Mouse (Mus musculus) cortical plate, adult 2 months (tissue): Measurements from ENCODE around the gene Retsat. TPM values are rescaled to one million over a fixed set of nuclear protein-coding genes. Genes with fewer than 3 reads are reported as not detected.

Source experiments
- H3K27ac ChIP-seq: fragments of 200-500 bp; 2 replicates; pipeline ENCODE4 v1.5.1; 2012; ENCODE audit warnings: low read length, control low read depth, inconsistent platforms; ENCODE audit not compliant: insufficient read depth
- H3K4me1 ChIP-seq: fragments of 200-500 bp; 2 replicates; pipeline ENCODE4 v1.6.1; 2011; ENCODE audit warnings: low read length; ENCODE audit not compliant: control insufficient read depth, insufficient read depth
- H3K4me3 ChIP-seq: fragments of 200-500 bp; 2 replicates; pipeline ENCODE4 v1.5.1; 2011; ENCODE audit warnings: mild to moderate bottlenecking, low read length, control low read depth; ENCODE audit not compliant: insufficient read depth
- CTCF ChIP-seq: fragments of 200-500 bp; IDR thresholded peaks from 2 replicates; pipeline ENCODE4 v1.5.1; 2011; ENCODE audit warnings: mild to moderate bottlenecking, control low read depth, low read length; ENCODE audit not compliant: insufficient read depth; ENCODE audit errors: extremely low read depth
- POLR2A ChIP-seq: fragments of 200-500 bp; IDR thresholded peaks from 2 replicates; pipeline ENCODE4 v1.6.1; 2011; ENCODE audit warnings: mild to moderate bottlenecking, low read length, control low read depth; ENCODE audit not compliant: insufficient read depth; ENCODE audit errors: extremely low read depth
- polyA plus RNA-seq: library from polyadenylated mRNA; depleted of rRNA; stranded (reverse); fragments of >200 nt; gene quantifications from 2 replicates; pipeline ENCODE4 v1.2.3, GENCODE M21; 2012

Gene Retsat
- polyA plus RNA-seq, 1 experiment, result 14.1 TPM

DNA sequence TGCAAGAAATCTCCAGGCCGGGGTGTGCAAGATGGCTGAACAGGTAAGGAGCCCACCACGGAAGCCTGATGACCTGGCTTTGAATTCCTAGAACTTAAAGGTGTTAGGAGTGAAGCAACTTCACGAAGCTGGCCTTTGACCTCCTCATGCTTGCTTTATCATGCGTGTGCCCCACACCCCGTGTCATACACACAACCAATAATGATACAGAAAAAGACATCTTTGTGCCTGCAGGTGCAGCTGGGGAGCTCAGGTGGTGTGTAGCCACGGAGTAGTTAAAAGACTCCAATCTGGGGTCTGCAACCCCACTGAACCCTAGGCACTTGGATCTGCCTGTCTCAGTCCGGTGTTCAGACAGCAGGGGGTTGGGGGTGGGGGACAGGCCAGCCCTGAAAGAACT lies 32.8 kb upstream of the Retsat start:
- TF ChIP-seq CTCF (no peak), POLR2A (no peak)
- H3K27ac ChIP-seq, result no peak overlapping the region
- no peak overlapping the region for H3K4me3 ChIP-seq
- H3K4me1 ChIP-seq, result no peaks in the 10 kb centered on the region

DNA sequence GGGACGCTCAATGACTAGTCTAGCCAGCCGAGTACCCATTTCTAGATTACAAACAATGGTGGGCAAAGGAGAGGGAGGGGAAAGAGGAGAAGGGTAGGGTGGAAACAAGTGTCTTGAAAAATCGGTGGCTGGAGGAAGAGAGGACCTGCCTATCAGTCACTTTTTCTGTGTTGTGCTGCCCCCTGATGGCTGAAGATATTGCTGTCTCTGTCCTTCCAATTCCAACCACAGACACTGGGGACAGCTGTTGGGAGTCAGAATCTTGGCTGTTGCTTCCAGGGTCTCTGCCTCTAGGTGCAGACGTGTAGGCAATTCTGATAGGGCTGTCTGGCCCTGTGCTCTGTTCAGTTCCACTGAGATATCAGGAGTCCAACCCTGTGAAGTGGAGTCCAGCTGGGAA lies 32.2 kb upstream of the Retsat start:
- no peaks in the 10 kb centered on the region for H3K4me1 ChIP-seq
- no peak overlapping the region for H3K4me3 ChIP-seq
- peak; percentile 92 for TF ChIP-seq CTCF
- no peak for TF ChIP-seq POLR2A
- no peak overlapping the region for H3K27ac ChIP-seq

DNA sequence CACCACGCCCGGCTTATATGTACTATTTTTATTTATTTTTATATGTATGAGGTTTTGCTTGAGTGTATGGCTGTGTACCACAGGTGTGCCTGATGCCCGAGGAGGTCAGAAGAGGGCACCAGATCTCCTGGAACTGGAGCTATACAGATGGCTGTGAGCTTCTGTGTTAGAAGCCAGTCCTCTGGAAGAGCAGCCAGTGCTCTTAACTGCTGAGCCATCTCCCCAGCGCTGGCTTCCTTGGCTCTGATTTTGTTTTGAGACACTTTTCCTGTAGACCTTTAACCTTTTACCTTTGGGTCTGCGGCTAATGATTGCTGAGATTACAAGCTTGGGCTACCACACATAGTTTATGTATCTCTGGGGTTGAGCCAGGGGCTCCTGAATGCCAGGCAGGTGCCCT lies 30.8 kb upstream of the Retsat start:
- Histone ChIP-seq H3K4me3 (no peak overlapping the region), H3K4me1 (no peaks in the 10 kb centered on the region), H3K27ac (no peak overlapping the region)
- TF ChIP-seq CTCF (no peak), POLR2A (no peak)

DNA sequence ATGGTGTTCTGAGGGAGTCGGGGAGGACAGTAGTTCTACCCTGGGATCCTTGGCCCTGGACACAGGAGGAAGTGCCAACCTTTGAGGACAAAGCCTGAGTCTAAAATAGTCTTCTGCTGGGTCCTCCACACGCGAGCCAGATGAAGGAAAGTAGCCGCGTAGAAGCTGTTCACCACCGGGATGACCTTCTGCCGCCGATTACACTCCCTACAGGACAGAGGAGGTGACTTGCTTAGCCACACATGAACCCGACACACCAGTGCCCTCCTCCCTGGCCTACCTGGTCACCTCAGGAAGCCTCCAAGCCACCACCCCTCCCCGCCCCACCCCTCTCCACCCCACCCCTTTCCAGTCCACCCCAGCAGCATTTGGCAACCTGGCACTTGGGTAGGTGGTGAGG lies 29.5 kb upstream of the Retsat start:
- Histone ChIP-seq H3K4me1 (no peaks in the 10 kb centered on the region), H3K4me3 (no peak overlapping the region), H3K27ac (no peak overlapping the region)
- TF ChIP-seq POLR2A, result no peak

DNA sequence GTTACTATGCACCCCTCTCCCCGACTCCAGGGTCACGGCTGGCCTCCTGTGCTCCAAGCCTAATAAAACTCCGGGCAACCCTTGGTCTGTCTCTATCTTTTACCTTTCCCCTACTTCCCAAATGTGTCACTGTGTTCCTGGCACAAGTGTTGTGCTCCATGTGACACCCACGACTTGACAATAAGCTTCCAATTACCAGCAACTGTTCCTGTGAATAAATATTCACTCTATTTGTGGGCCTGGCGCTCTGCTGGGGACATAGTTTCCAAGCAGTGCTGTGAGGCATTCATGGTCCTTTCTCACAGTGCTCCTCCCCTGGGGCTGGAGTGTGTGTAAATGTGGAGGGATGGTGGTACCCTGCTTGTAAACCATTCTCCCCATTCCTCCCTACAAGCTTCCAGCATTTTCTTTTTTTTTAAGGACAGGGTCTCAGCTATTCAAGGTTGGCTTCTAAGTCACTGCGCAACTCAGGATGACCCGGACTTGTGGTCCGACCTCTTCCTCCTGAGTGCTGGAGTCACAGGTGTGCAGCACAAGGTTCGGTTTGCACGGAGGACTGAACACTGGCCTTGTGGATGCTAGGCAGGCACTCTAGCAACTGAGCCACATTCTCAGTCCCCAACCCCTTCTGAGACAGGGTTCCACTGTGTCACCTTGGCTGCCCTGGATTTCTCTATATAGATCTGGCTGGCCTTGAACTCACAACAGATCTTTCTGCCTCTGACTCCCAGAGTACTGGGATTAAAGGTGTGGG lies 27.5 kb upstream of the Retsat start:
- no peak overlapping the region for H3K27ac ChIP-seq
- no peaks in the 10 kb centered on the region for H3K4me1 ChIP-seq
- no peak for TF ChIP-seq CTCF
- no peak for TF ChIP-seq POLR2A
- no peak overlapping the region for H3K4me3 ChIP-seq

DNA sequence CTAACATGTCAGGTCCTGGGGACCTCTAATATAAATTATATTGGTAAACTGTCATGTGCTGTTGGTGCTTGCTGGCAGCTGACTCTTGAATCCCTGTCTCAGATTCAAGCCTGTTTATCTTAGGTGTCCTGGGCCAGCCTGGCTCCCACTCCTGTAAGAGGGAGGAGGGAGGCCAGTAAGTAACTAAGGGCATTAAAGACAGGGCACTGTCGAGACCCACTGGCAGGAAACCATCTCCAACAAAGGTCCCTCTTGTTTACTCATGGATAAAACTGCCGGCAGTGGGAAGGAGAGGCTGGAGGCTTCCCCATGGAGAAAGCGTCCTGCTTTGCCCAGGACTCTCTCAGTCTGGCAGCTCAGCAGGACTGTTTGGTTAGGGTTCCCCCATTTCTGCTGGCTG lies 26.4 kb upstream of the Retsat start:
- no peak overlapping the region for H3K4me3 ChIP-seq
- no peak for TF ChIP-seq CTCF
- no peak for TF ChIP-seq POLR2A
- no peak overlapping the region for H3K27ac ChIP-seq
- no peaks in the 10 kb centered on the region for H3K4me1 ChIP-seq

DNA sequence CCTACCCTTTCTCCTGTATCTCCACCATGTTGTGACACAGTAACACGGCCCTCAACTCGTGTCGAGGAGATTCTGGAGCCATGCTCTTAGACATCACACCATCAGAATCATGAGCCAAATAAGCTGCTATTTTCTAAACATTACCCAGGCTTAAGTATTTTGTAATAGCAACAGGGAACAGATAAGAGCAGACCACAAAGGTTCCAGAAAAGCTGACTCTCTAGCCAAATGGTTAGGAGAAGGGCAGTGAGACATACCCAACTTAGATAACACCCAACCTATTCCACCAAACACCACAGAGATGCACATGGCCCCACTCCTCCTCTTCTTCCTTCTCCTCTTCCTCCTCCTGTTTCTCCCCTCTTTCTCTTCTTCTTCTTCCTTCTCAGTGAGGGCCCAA lies 22.2 kb upstream of the Retsat start:
- no peak overlapping the region for H3K4me3 ChIP-seq
- H3K4me1 ChIP-seq, result no peaks in the 10 kb centered on the region
- no peak overlapping the region for H3K27ac ChIP-seq
- no peak for TF ChIP-seq POLR2A
- TF ChIP-seq CTCF, result no peak

DNA sequence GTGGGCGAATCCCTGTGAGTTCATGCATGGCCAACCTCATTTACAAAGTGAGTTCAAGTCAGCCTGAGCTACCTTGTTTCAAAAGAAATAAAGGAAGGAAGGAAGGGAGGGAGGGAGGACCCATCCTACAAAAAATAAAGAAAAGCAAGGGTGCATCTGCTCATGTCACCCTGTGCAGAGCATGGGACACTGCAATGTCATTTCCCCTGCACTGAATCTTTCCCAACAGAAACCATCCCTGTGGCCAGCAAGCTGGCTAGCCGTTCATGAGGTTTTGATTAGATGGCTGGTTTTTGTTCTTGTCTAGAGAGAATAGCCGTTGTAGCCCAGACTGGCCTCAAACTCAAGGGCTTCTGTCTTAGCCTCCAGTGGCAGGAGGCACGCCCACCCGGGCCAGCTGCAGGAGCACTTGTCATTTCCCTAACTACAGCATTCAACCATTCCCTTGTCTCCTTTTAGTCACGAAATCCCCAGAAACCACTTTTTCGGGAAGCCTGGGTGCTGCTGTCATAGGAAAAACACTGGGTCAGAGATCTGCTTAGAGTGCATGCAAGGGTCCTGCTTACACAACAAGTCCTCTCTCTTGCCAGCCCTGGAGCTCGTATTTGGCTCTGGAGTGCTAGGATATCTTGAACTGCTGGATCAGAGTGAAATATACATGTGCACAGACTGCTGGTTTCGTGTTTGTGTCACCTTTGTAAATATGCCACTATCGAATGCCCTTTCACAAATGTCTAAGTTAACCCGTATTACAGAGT lies 16.5 kb upstream of the Retsat start:
- Histone ChIP-seq H3K4me3 (no peak overlapping the region), H3K4me1 (no peaks in the 10 kb centered on the region), H3K27ac (no peak overlapping the region)
- TF ChIP-seq POLR2A (no peak), CTCF (no peak)

DNA sequence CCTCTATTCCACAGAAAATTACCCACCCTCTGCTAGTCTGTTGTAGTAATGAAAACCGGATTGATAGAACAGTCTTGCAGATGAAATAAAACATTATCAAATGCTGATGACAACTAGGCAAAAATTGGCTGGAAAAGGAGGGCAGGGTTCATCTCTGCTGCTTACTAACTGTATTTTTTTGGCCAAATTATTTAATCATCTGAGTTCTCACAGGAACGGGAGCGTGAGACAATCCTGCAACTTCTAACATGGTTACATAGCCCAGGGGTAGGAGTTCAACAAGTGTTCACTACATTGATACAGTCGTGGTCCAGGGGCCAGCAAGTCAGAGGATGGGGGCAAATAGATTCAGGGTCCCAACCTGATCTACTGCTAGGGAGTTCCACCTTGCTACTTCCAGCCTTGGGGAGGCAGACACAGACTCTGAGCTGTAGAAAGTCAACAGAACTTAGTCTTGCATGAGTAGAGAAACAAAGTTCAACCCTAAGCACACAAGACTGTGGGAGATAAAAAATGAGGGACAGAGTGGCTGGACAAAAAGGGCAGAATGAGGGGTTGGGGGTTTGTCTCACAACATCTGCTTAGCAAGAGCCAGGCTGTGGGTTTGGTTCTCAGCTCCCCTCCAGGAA lies 14.9 kb upstream of the Retsat start:
- Histone ChIP-seq H3K4me1 (no peaks in the 10 kb centered on the region), H3K27ac (no peak overlapping the region), H3K4me3 (no peak overlapping the region)
- TF ChIP-seq CTCF (no peak), POLR2A (no peak)

DNA sequence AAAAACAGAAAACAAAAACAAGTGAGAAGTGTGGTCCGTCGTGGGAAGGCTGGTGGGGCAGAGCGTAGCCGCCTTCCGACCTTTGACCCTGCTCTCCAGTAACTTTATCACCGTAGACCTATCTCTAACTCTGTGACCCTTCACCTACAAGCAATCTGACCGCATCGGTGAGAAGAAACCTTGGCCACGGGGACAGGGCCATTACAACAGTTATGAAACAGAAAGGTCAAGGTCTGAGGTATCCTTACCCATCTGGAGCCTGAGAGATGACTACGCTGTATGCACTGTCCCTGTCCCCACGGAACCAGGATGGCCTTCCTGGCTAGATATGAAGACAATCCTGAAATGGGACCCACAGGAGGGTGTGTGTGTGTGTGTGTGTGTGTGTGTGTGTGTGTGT lies 14.1 kb upstream of the Retsat start:
- Histone ChIP-seq H3K27ac (no peak overlapping the region), H3K4me3 (no peak overlapping the region), H3K4me1 (no peaks in the 10 kb centered on the region)
- no peak for TF ChIP-seq POLR2A
- no peak for TF ChIP-seq CTCF
